Mouse (Mus musculus) adipocyte (in vitro differentiated cells): Measurements from ENCODE around the gene Klhl8.

Experiments used
- DNase-seq: peaks from one replicate; pipeline ENCODE4 v3.0.0-alpha.2; 2016; ENCODE audit warnings: low spot score

Gene Klhl8

DNA sequence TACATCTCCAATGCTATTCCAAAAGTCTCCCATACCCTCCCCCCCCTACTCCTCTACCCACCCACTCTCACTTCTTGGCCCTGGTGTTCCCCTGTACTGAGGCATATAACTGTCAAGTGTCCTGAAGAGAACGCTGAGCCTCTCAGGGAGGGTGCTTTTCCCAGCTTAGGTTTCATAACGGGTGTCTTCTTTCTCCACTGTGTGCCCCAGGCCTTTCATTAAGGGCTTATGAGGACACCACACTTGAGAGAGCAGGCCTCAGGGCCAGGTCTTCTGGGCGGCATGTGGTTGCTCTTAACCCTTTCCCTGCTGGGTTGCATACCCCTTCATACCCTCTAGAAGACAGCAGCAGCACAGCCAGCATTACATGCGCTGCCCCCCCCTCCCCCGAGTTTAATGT, 64.5 kb downstream of the Klhl8 start:
- no peak for DNase-seq

- DNase-seq, result no peak
These were observed 64.9 kb downstream of the Klhl8 start for GRCm38 (mm10) chr5:103846154-103846551.

DNA sequence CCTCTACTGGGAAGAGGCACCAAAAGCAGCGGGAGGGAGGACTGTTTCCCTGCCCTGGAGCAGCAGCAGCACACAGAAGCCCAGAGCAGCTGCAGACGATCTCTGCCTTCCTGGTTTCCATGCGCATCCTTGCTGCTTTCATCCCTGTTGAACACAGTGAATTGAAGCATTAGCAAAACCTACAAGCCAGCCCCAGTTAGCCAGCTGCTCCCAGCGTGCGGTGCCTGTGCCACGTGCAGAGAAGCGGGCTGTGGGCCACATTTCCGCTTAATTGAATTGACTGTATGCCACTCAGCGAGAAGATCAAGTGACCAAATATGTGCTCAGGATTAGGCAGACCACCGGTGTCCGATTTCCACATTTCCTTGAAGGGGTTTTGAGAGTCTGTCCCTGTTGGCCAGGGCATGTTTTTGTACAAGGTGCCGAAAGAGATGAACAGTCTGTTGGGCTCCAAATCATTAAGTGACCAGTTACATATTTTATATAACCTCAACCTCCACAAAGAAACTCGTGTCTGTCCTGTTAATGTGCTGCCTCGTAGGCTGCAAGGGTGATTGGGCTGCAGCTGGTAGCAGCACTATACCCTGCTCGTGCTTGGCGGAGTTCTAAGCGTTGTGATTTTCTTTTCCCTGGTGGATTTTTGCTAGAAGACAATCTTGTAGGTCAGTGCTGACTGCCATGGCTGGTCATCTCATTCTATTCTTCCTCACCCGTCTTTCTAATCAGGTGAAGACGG, 65.5 kb downstream of the Klhl8 start:
- no peak for DNase-seq

- DNase-seq, result peak; percentile 50
These were observed 67.1 kb downstream of the Klhl8 start for GRCm38 (mm10) chr5:103843938-103844337.

GRCm38 (mm10) chr5:103839265-103839626, 71.8 kb downstream of the Klhl8 start:
- DNase-seq, result peak; percentile 17

DNA sequence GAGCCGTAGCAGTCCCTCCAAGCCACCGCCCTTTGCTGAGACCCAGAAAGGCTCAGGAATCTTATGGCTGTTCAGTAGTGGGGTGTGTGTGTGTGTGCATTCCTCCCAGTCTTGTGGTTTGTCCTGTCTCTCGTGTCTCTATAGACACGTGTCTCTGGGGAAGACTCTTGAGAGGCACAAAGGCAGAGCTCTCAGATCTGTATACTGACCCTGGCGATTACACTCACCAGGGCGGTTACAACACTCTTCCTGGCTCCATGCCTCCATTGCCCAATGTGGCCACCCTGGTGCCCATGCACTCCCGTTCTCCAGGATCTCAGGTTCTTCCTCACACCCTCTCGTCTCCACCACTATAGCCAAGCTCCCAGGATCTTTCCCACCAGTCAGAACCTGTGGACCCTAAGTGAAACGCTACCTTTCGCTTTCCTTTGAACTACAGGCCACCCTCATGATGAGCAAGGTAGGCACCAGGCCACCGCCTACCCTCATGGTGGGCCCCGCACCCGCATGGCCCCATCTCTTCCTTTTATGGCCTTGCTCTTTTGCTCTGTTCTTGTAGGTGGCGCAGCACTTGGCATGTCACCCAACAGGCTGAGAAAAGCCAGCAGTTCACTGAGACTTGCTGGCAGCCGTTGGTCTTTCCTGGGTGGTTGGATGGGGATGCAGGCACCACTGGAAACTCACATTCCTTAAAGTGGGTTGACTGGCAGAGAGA, 72.4 kb downstream of the Klhl8 start:
- DNase-seq, result peak; percentile 83

DNA sequence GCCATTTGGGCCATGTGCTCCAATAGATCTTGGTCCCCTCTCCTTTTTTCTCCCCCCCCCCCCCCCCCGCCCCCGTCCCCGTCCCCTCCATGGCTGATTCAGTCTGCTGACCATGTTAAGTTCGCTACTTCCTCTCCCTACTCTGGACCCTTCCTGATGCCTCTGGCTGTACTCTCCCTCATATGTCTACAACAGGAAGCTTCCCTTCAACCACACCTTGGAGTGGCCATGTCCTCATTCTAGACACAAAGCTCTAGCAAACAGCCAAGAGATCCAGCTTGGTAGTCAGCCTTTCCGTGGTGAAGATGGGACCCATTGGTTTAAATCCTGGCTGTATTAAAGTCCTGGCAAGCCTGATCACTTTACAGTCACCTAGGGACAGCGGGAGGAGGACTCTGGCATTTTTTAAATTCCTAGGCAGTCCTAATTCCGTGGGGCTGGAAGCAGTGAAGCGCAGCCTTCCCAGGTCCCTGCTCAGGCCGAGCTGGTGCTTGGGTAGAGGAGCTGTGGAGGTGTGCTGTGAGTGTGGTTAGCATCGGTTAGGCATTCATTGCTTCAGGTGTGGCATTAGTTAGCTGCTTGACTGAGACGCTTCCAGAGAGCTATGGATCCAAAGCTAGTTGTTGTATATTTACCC, 74.8 kb downstream of the Klhl8 start:
- no peak for DNase-seq

- peak; percentile 60 for DNase-seq
These were observed 75.5 kb downstream of the Klhl8 start for GRCm38 (mm10) chr5:103835471-103836147.

- DNase-seq, result no peak
These were observed 80.2 kb downstream of the Klhl8 start for GRCm38 (mm10) chr5:103830886-103831285.

GRCm38 (mm10) chr5:103829158-103829557, 81.9 kb downstream of the Klhl8 start:
- no peak for DNase-seq

DNA sequence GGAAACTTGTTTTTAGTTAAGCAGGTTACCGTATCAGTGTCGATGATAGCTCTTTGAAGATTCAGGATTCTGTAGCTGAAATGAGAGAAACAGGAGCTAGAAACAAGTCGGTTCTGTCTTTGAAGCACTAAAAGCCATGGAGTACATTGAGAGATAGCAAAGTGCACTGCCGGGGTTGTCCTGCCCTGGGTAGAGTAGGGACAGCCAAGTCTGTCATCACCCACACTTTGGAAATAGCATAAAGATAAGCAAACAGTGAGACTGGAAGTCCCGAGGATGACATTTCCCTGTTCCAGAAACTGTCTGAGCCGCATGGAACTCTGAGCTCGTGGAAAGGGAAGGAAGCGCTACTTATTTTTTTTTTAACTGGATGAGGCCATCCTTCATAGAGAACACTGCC, 82.3 kb downstream of the Klhl8 start:
- DNase-seq, result peak; percentile 11

DNA sequence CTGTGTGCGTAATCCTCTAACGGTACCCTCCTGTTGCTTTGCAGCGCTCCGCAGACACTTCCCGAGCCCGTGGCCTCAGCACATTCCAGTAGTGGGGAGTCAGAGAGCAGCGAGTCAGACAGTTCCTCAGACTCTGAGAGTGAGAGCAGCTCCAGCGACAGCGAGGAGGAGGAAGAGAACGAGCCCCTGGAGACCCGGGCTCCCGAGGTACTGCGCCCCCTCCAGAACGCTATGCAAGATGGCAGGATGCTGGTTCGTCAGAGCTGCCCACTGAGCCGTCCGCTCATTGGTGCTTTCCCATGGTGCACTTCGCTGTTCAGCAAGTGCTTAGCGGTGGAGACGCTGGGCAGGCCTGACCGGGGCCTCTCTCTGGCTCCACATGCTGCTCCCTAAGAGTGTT, 82.8 kb downstream of the Klhl8 start:
- no peak for DNase-seq

- no peak for DNase-seq
These were observed 88.1 kb downstream of the Klhl8 start for GRCm38 (mm10) chr5:103822949-103823348.

- DNase-seq, result no peak
These were observed 89.4 kb downstream of the Klhl8 start for GRCm38 (mm10) chr5:103821500-103822298.

GRCm38 (mm10) chr5:103821062-103821461, 90.0 kb downstream of the Klhl8 start:
- DNase-seq, result no peak

DNA sequence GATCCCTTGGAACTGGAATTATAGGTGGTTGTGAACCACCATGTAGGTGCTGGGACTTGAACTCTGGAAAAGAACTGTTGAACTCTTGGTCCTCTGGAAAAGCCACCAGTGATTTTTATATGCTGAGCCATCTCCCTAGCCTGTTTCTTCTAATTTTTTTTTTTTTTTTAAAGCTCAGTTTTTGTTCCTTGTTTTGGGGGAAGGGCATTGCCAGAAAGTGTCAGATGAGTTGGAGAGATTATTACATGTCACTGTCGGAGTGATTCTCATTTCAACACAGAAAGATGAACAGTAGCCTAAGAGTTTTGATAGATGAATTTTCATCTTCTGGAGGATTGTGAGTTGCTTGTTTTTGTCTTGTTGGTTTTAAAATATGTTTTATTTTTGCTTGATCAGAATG, 91.4 kb downstream of the Klhl8 start:
- DNase-seq, result no peak

DNA sequence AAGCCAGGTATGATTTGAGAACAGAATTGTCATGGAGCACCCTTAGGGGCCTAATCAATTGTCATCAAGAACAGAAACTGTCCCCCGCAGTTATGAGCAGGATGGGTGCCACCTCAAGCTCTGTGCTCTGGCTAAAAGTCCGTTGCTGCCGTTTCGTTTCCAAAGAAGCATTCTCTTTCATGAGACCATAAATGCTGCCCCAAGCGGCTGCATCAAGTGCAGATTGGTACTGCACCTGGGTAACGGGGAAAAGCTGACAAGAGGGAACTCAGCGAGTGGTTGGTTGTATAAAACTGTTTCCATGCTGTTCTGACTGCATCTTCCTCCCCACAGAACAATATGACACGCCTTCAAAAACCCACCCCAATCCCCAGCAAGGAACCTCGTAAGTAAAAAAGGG, 92.5 kb downstream of the Klhl8 start:
- DNase-seq, result no peak

DNA sequence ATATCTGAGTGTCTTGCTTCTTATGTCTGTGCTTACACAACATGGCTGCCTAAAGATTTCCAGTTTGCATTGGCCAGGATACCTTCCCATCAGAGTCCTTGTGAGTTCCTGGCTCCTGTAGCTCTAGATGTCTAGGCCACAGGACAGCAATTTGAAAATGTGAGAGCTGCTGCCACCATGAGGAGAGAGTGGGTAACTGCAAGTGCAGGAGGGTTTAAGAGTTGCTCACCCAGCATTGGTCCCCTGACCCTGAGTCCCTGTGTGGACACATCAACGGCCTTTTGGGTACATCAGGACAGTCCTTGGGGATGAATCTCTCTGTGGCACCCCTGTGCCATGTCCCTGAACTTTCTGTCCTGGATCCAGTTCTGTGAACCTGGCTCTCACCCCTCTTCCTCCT, 93.3 kb downstream of the Klhl8 start:
- peak; percentile 91 for DNase-seq

DNA sequence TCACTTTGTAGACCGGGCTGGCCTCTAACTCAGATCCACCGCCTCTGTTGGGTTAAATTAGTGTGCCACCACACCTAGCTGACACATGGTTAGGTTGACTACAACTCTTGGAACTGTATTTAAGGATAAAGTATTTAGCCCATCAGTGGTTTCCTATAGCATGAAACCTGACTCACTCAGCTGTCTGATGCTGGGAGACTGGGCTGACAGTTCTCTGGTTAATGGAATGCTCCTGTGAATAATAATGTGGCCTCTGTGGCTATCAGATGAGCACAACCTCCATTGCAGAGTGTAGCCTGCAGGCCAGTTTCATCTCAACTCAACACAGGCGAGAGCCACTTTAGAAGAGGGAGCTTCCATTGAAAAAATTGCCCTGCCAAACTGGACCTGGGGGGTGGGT, 94.3 kb downstream of the Klhl8 start:
- DNase-seq, result no peak

- DNase-seq, result no peak
These were observed 95.8 kb downstream of the Klhl8 start for GRCm38 (mm10) chr5:103815249-103815617.

DNA sequence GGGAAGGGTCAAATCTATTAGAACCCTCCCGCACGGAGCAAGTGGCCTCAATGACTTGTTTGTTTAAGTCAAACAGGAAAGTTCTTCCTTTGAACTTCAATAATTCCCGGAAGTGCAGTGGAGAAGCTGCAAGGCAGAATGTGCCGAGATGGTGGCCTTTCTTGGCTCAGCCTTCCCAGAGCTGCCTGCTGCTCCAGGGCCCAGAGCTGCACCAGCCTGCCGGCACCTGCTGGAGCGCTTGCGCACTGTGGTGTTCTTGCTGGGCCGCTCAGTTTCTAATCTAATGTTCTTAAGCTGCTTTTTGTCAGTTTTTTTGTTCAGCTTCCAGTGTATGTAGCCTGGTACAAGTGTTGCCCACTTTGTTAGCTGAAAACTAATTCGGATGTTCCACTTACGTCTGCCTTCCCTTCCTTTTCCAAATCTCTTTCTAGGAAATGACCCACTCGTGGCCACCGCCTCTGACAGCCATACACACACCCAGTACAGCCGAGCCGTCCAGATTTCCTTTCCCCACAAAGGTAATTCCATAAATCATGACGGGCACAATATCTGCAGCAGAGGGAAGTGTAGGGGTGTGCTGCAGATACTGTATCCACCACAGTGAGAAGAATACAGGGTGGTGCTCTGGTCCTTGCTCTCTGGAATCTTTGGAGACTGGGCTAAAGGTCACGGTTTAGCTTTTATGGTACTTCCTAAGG, 96.4 kb downstream of the Klhl8 start:
- no peak for DNase-seq
